Mouse (Mus musculus): ENCODE data around the gene Wnt5a.

- TF ChIP-seq CTCF (IDR thresholded peaks at IDR 0.05; ENCODE audit: extremely low read depth, insufficient read depth, insufficient read length, insufficient replicate concordance) (no peak), POLR2A (IDR thresholded peaks at IDR 0.05; ENCODE audit: low read depth, low read length) (no peak)
Observed at GRCm38 (mm10) chr14:28457428-28457827, 47.1 kb upstream of the Wnt5a start.

Measured in spleen, adult 2 months (tissue).